Mouse (Mus musculus) erythroblast, embryonic 14.5 days (primary cell): ENCODE results near the gene 2310011J03Rik.

ENCODE experiments used
- GATA1 ChIP-seq: IDR thresholded peaks from 2 replicates; pipeline ENCODE4 v1.6.1; 2012; ENCODE audit warnings: low read length, inconsistent platforms, mixed read lengths
- TAL1 ChIP-seq: IDR thresholded peaks from 3 replicates; pipeline ENCODE4 v1.6.1; 2012; ENCODE audit warnings: low read length, inconsistent platforms, mixed read lengths

DNA sequence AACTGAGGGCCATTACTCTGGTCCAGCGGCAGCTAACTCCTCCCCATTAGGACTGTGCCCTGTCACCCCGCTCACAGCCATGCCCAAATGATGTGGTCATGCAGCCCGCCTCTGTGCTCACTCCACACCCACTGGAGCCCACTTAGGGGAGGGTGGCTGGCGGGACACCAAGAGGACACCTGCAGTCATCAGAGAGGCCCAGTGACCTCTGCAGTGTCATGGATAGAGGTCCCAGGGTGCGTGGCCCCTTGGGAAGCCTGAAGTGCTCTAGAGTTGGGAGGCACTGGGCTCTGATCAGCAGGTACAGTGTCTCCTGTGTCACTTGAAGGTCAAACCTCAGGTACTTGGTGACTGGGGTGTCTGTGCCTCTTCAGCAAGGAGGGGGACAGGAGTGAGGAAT lies 23.5 kb downstream of the 2310011J03Rik start:
- TF ChIP-seq TAL1 (no peak), GATA1 (no peak)
